Mouse (Mus musculus): ENCODE results near the gene Agap3. TPM values are rescaled to one million over a fixed set of nuclear protein-coding genes. Genes with fewer than 3 reads are reported as not detected.

Gene Agap3
- total RNA-seq, 4 experiments from 2014 or later = 79.7 to 89.0 (median 83.6) TPM

- DNase-seq (ENCODE audit: low spot score in 2 of 2) = no peak
Observed at GRCm38 (mm10) chr5:24428596-24428995, 23.4 kb upstream of the Agap3 start.

GRCm38 (mm10) chr5:24433993-24434392, 18.0 kb upstream of the Agap3 start:
- DNase-seq (ENCODE audit: low spot score in 2 of 2) = no peak

GRCm38 (mm10) chr5:24441187-24441586, 10.8 kb upstream of the Agap3 start:
- no peak for DNase-seq (ENCODE audit: low spot score in 2 of 2)

- no peak for DNase-seq (ENCODE audit: low spot score in 2 of 2)
Observed at GRCm38 (mm10) chr5:24442029-24442428, 9.9 kb upstream of the Agap3 start.

DNA sequence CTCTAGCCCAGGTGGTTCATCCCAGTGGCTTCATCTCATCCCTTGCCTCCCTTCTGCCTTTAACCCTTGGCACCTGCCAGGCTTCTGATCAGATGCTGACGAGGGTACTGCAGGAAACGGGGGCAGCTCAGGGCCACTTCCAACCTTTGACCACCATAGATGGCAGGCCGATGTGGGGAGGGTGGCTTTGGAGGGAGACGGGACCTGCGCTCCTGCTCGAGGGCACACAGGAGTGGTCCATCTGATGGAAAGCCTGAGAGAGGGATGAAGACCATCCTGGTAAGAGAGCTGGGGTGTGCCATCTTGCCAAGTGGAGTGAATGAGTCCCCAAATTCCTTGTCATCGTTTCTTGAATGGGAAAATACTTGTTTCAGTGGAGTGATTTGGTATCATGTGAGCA, 8.8 kb upstream of the Agap3 start:
- no peak for DNase-seq (ENCODE audit: low spot score in 2 of 2)

DNA sequence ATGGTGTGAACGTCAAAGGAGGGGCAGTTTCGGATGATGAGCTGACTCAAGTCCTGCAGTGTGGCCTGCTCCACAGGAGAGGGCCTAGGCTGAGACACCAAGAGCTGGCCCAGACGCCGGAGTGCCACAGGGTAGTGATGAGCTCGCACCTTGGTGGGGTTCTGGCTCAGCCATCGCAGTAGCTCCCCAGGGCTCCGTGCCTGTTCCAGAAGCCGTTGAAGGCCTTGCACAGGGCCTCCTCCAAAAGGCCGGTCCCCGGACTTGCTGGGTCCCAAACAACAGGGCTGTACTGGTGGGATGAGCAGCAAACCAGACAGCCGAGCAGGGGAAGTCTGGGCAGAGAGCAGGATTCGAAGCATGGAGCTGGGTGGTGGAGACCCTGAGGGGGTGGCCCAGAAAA, 8.1 kb upstream of the Agap3 start:
- DNase-seq (ENCODE audit: low spot score in 2 of 2) = no peak

- DNase-seq (ENCODE audit: low spot score in 2 of 2) = peak; percentile 86 to 94
Observed at GRCm38 (mm10) chr5:24444746-24445427, 7.1 kb upstream of the Agap3 start, which contains the start of gene Fastk. Fastk (minus strand) TSS chr5:24445287.

DNA sequence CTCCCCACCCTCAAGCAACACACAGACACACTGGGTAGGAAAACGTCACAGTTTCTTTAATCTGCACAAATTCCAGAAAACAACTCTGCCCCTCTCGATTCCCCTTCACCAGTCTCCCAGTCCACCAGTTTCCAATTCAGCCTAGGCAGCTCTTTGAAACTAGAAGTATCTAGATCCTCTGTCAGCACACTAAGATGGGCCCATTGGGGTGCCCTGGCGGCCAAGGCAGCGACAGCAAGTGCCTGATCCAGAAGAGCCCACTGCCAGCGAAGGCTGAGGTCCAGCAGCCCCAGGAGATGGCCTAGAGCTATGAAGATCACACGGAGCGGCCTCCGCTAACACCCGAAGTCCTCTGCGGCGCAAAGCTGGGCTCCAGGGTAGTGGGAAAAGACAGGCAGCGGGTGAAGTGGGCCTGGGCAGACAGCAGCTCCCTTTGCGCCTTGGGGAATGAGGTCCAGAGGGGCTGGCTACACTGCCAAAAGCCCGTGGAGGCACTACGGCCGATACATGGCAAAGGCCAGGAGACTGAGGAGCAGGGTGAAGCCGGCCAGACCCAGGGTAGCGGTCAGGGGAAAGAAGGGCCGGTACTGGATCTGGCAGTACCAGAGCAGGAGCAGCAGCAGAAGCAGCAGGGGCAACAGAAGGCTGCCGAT, 6.4 kb upstream of the Agap3 start:
- no peak for DNase-seq (ENCODE audit: low spot score in 2 of 2)

DNA sequence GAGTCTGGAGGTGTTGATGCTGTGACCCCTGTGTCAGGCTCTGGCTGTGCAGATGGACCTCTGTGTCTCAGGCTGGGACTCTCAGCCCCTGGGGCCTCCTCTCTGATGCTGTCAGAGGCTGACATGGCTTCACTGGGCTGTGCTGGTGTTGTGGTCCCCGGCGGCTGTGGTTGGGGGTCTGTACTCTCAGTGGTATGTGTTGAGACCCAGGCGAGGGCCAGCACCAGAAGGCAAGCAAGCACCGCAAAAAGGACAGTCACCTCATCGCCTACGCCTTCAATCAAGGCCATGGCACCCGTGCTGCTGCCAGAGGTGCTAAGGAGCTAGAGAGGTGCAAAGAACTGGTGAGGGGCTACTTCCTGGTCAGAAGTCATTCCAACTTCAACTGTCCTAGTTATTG, 5.3 kb upstream of the Agap3 start:
- no peak for DNase-seq (ENCODE audit: low spot score in 2 of 2)

GRCm38 (mm10) chr5:24447624-24448298, 4.2 kb upstream of the Agap3 start, which contains the start of gene Tmub1:
Tmub1 (minus strand) TSS chr5:24447854.
- peak; percentile 72 to 80 for DNase-seq (ENCODE audit: low spot score in 2 of 2)

- peak; percentile 79 to 86 for DNase-seq (ENCODE audit: low spot score in 2 of 2)
Observed at GRCm38 (mm10) chr5:24451264-24452029, 530 bp upstream of the Agap3 start.

DNA sequence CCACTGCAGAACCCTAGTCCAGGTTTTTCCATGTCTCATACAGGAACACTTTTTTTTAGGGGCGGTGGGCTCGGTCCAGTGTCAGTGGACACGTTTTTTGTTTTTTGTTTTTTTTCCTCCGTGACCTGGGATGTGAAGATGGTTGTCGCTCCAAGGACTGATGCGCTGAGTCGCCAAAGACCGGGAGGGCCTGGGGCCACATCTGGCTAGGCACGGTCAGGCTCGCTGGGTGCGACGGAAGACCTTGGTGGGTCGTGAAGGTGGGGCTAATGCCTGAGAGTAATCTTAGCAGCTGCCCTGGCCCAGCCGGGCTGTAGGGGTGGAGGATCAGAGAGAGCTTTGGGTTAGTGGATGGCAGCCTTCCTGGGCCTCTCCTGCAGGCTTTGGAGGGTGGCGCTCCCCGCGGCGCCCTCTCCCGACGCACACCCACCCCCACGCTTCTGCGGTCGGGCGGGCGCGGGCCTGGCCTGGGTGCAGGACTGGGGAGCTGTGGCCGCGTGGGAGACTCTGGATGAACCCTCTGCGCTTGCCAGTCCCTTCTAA, 785 bp downstream of the Agap3 start:
- no peak for DNase-seq (ENCODE audit: low spot score in 2 of 2)

- no peak for DNase-seq (ENCODE audit: low spot score in 2 of 2)
Observed at GRCm38 (mm10) chr5:24453283-24453984, 1.5 kb downstream of the Agap3 start.

GRCm38 (mm10) chr5:24453985-24454303, 2.0 kb downstream of the Agap3 start:
- DNase-seq (ENCODE audit: low spot score in 2 of 2) = no peak

DNA sequence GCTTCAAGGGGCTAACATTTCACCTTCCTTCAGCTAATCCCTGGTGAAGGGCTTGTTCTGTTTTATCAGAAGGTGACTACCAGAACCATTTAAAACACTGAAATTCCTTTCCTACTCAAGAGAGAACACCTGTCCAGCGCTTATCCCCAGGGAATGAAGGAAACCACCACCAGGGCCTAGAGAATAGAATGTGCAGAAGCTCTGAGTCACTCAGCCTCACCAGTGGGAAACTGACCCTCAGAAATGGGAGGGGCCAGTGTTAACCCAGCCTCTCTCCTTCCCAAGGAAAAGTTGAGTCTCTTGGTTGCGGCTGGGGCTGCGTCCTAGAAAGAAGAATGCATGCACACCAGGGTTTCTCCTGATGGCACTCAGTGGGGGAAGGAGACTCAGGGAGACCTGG, 3.1 kb downstream of the Agap3 start:
- no peak for DNase-seq (ENCODE audit: low spot score in 2 of 2)

GRCm38 (mm10) chr5:24455613-24456012, 3.6 kb downstream of the Agap3 start:
- no peak for DNase-seq (ENCODE audit: low spot score in 2 of 2)

DNA sequence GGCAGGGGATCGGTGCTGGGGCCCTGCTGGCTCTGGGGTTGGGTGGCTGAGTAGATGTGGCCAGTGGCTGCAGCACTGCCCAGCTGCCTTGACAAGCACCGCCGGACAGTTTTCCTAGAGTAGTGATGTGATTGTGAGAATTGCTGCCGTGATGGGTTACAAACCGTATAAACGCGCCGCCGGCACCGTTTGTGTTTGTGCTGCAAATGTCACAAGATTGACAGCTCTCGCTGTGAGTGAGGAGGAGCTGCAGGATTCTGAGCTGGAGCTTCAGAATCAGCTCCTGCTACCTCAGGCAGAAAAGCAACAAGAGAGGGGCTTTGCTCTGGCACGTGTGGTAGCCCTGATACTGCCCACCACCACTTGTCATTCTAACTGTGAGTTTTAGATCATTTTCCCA, 14.8 kb downstream of the Agap3 start:
- DNase-seq (ENCODE audit: low spot score in 2 of 2) = no peak

DNA sequence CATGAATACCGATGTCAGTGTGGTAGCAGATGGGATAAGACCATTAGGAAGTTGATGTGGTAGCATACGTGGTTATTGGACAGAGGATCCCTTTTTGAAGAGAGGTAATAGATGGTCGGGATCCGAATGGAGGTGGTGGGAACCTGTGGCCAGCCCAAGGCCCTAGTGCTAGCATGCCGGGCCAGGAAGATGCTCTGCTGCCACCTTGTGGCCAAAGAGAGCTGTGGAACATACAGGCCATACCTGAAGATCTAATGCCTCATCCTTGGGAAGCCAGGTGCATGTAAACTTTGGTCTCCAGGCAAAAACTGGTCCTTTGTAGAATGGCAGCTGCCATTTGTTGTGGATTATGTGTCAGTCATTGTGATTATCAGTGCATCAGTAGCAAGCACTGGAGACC, 18.6 kb downstream of the Agap3 start:
- DNase-seq (ENCODE audit: low spot score in 2 of 2) = peak; percentile 48 to 63

- no peak for DNase-seq (ENCODE audit: low spot score in 2 of 2)
Observed at GRCm38 (mm10) chr5:24472884-24473619, 21.1 kb downstream of the Agap3 start.

- no peak for DNase-seq (ENCODE audit: low spot score in 2 of 2)
Observed at GRCm38 (mm10) chr5:24474025-24474722, 22.2 kb downstream of the Agap3 start.
